Mouse (Mus musculus): ENCODE results near the gene Yipf3.

- no peak for TF ChIP-seq USF1 (IDR thresholded peaks at IDR 0.05; ENCODE audit: low read depth)
- TF ChIP-seq CTCF (IDR thresholded peaks at IDR 0.05; ENCODE audit: control insufficient read depth, insufficient read depth, insufficient read length): no peak
- no peak for TF ChIP-seq MAX (IDR thresholded peaks at IDR 0.05)
- TF ChIP-seq MYOG (IDR thresholded peaks at IDR 0.05; ENCODE audit: control insufficient read depth, extremely low read depth, insufficient read length): no peak
- no peak for TF ChIP-seq MYOD1 (IDR thresholded peaks at IDR 0.05; ENCODE audit: control insufficient read depth, insufficient read length, low read depth)
These were observed at the start of gene Yipf3, which contains the start of gene Polr1c for GRCm38 (mm10) chr17:46247512-46248188.
